Mouse (Mus musculus): ENCODE measurements at regions not wholly inside any gene's neighbourhood (a gene's known extent, or its start where the extent isn't known, plus 50 kb on each side); places are given as distances from the start of the nearest gene placed in this dataset.

DNA sequence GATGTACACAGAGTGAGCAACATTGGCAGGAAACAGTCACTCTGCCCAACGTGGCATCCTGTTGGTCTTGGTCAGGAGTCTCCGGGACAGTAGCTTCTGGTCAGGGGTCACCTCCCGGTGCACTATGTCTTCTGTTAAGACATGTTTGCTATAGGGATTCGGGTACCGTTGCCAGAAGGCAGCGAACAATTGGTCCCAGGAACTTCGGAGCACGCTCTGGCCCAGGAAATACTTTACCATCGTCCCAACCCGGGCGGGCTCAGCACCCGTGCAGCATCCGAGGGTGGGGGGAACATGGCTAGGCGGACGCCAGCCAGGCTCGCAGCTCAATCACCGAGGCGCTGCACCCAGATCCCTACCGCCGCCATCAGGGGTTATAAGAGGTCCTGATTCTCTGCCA lies 80.6 kb upstream of the Adam23 start:
- WGBS = 95% methylated on average over 20 of the region's 20 CpGs
- no peak overlapping the region for H3K9ac ChIP-seq (ENCODE audit: low read depth, low read length)
- no peak overlapping the region for H3K4me2 ChIP-seq (replicated peaks; ENCODE audit: low read depth, low read length)
- H3K4me3 ChIP-seq (ENCODE audit: low read depth, low read length) = no peak overlapping the region
- H3K27me3 ChIP-seq (ENCODE audit: control insufficient read depth, insufficient read depth, low read length) = no peaks in the 10 kb centered on the region
- H3K27ac ChIP-seq (ENCODE audit: low read depth, low read length) = no peak overlapping the region
- H3K4me1 ChIP-seq (replicated peaks; ENCODE audit: control insufficient read depth, insufficient read depth, low read length) = no peaks in the 10 kb centered on the region
- no peak for DNase-seq (ENCODE audit: low spot score)
- no peaks in the 10 kb centered on the region for H3K36me3 ChIP-seq (ENCODE audit: control insufficient read depth, insufficient read depth, low read length)
- no peaks in the 10 kb centered on the region for H3K9me3 ChIP-seq (ENCODE audit: control insufficient read depth, low read length)
- ATAC-seq (ENCODE audit: low FRiP score) = no peak

DNA sequence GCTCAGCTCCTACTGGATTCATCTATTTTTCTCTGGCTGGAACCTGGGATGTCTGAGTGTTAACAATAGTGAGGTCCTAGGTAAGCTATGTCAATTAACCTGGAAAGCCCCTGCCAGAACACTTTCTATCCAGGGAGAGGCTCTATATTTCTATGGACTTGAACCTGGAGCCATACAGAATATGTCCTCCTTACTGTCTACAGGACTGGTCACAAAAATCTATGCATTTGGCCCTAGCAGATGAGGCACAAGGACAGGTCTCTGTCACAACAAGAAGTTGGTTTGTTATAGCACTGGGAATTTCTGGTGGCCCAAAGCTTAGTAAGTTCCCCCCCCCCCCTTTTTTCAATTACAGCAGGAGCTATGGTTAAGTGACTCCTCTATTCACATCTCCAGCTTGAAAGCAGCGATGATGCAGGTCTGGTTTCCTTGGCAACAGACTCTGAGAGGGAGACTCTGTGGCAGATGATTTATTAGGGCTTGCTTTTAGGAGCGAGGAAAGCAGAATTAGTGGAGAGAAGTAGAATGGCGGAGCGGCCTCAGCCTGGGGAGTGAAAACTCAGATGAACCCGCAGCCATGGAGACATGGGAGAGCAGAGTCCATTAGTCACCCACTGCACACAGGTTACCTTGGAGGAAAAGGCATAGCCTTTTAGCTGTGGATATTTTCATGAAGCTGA lies 77.9 kb upstream of the Adam23 start:
- H3K9me3 ChIP-seq (ENCODE audit: control insufficient read depth, low read length) = no peaks in the 10 kb centered on the region
- H3K27me3 ChIP-seq (ENCODE audit: control insufficient read depth, insufficient read depth, low read length) = no peaks in the 10 kb centered on the region
- no peaks in the 10 kb centered on the region for H3K36me3 ChIP-seq (ENCODE audit: control insufficient read depth, insufficient read depth, low read length)
- H3K27ac ChIP-seq (ENCODE audit: low read depth, low read length) = 0 out of 2 replicates have a peak overlapping the region, but pooled peaks have one; percentile 47
- WGBS = 26% methylated on average over 5 of the region's 5 CpGs
- no peak overlapping the region for H3K9ac ChIP-seq (ENCODE audit: low read depth, low read length)
- no peak overlapping the region for H3K4me3 ChIP-seq (ENCODE audit: low read depth, low read length)
- ATAC-seq (ENCODE audit: low FRiP score) = peak; percentile 93
- no peaks in the 10 kb centered on the region for H3K4me1 ChIP-seq (replicated peaks; ENCODE audit: control insufficient read depth, insufficient read depth, low read length)
- H3K4me2 ChIP-seq (replicated peaks; ENCODE audit: low read depth, low read length) = no peak overlapping the region
- DNase-seq (ENCODE audit: low spot score) = peak; percentile 77

DNA sequence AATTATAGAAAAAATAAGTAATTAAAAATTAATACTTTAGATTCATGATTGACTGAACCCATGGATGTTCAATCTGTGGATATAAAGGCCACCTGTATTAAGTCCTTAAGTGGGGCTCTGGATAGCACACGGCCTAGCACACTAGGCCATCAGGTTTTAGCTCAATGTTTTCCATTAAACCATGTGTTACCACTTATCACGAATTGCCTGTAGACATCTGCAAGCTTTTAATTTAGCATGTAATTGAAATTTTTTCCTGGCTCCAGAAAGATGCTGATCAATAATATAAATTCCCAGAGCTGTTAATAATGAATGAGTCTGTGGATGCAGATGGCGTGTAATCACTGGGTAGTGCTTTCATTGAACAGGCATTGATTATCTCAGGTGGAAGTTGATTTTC lies 76.8 kb upstream of the Adam23 start:
- 65% methylated on average over 3 of the region's 3 CpGs for WGBS
- Histone ChIP-seq H3K9me3 (ENCODE audit: control insufficient read depth, low read length) (no peaks in the 10 kb centered on the region), H3K4me3 (ENCODE audit: low read depth, low read length) (no peak overlapping the region), H3K27me3 (ENCODE audit: control insufficient read depth, insufficient read depth, low read length) (no peaks in the 10 kb centered on the region), H3K4me2 (replicated peaks; ENCODE audit: low read depth, low read length) (no peak overlapping the region), H3K4me1 (replicated peaks; ENCODE audit: control insufficient read depth, insufficient read depth, low read length) (no peaks in the 10 kb centered on the region), H3K27ac (ENCODE audit: low read depth, low read length) (no peak overlapping the region), H3K36me3 (ENCODE audit: control insufficient read depth, insufficient read depth, low read length) (no peaks in the 10 kb centered on the region), H3K9ac (ENCODE audit: low read depth, low read length) (no peak overlapping the region)
- DNase-seq (ENCODE audit: low spot score) (no peak), ATAC-seq (ENCODE audit: low FRiP score) (no peak)

DNA sequence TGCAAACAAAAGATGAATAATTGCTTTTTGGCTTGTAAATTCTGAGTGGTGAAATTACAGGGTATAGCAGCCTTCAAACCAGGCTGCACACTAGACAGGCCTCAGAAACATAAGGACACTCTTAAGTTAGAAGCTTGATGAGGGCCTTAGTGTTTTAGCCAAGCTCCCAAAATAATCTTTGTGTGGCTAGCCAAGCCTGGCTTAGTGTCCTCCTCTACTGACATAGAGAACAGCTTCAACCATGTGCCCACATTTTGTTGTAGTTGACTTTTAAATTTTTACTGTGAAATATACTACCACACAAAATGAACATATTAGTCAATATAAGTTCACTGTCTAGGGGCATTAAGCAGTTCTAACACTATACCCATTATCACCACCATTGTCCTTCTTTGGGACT lies 76.1 kb upstream of the Adam23 start:
- Histone ChIP-seq H3K4me3 (ENCODE audit: low read depth, low read length) (no peak overlapping the region), H3K4me1 (replicated peaks; ENCODE audit: control insufficient read depth, insufficient read depth, low read length) (no peaks in the 10 kb centered on the region), H3K27me3 (ENCODE audit: control insufficient read depth, insufficient read depth, low read length) (no peaks in the 10 kb centered on the region), H3K9ac (ENCODE audit: low read depth, low read length) (no peak overlapping the region), H3K4me2 (replicated peaks; ENCODE audit: low read depth, low read length) (no peak overlapping the region), H3K9me3 (ENCODE audit: control insufficient read depth, low read length) (no peaks in the 10 kb centered on the region), H3K27ac (ENCODE audit: low read depth, low read length) (no peak overlapping the region), H3K36me3 (ENCODE audit: control insufficient read depth, insufficient read depth, low read length) (no peaks in the 10 kb centered on the region)
- ATAC-seq (ENCODE audit: low FRiP score) (no peak), DNase-seq (ENCODE audit: low spot score) (no peak)

DNA sequence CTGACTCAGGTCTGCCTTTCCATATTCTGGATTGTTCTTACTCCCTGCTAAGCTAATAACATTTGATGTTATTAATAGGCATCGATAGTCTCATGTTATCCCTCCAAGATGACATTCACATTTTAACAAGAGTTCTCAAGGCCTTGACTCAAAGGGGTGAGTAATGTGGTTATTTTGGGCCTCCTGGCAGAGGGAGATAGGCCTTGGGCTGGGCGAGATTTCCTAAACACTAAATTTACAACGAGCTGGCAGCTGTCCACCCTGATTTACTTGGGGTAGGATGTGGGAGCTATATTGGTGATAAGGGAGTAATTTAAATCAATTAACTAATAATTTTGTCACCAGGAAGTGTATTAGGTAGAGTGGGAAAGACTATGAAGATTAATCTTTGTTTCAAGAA lies 62.6 kb upstream of the Adam23 start:
- no peaks in the 10 kb centered on the region for H3K36me3 ChIP-seq (ENCODE audit: control insufficient read depth, insufficient read depth, low read length)
- H3K4me2 ChIP-seq (replicated peaks; ENCODE audit: low read depth, low read length) = no peak overlapping the region
- no peaks in the 10 kb centered on the region for H3K9me3 ChIP-seq (ENCODE audit: control insufficient read depth, low read length)
- WGBS = 90% methylated on average over 3 of the region's 3 CpGs
- H3K27ac ChIP-seq (ENCODE audit: low read depth, low read length) = no peak overlapping the region
- DNase-seq (ENCODE audit: low spot score) = no peak
- H3K9ac ChIP-seq (ENCODE audit: low read depth, low read length) = no peak overlapping the region
- no peaks in the 10 kb centered on the region for H3K27me3 ChIP-seq (ENCODE audit: control insufficient read depth, insufficient read depth, low read length)
- no peaks in the 10 kb centered on the region for H3K4me1 ChIP-seq (replicated peaks; ENCODE audit: control insufficient read depth, insufficient read depth, low read length)
- ATAC-seq (ENCODE audit: low FRiP score) = no peak
- H3K4me3 ChIP-seq (ENCODE audit: low read depth, low read length) = no peak overlapping the region

DNA sequence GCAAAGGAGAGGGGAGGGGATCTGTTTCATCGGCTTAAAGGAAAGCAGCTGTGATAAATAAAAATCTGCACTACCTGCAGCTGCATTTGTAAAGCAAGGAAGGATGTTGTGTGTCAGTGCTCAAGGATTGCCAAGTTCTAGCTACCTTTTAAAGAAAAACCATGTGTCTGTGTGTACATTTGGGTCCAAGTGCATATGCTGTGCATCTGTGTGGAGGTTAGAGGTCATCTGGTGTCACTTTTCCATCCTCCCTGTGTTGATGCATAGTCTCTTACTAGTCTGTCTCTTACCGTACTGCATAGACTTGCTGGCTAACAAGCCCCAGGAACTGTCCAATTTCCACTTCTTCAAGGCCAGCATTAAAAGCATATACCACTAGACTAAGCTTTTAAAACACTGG lies 60.6 kb upstream of the Adam23 start:
- Histone ChIP-seq H3K4me1 (replicated peaks; ENCODE audit: control insufficient read depth, insufficient read depth, low read length) (no peaks in the 10 kb centered on the region), H3K9me3 (ENCODE audit: control insufficient read depth, low read length) (no peaks in the 10 kb centered on the region), H3K4me2 (replicated peaks; ENCODE audit: low read depth, low read length) (no peak overlapping the region), H3K27ac (ENCODE audit: low read depth, low read length) (no peak overlapping the region), H3K9ac (ENCODE audit: low read depth, low read length) (no peak overlapping the region), H3K27me3 (ENCODE audit: control insufficient read depth, insufficient read depth, low read length) (no peaks in the 10 kb centered on the region), H3K36me3 (ENCODE audit: control insufficient read depth, insufficient read depth, low read length) (no peaks in the 10 kb centered on the region), H3K4me3 (ENCODE audit: low read depth, low read length) (no peak overlapping the region)
- 59% methylated on average over 2 of the region's 2 CpGs for whole genome bisulfite sequencing
- no peak for ATAC-seq (ENCODE audit: low FRiP score)
- no peak for DNase-seq (ENCODE audit: low spot score)

DNA sequence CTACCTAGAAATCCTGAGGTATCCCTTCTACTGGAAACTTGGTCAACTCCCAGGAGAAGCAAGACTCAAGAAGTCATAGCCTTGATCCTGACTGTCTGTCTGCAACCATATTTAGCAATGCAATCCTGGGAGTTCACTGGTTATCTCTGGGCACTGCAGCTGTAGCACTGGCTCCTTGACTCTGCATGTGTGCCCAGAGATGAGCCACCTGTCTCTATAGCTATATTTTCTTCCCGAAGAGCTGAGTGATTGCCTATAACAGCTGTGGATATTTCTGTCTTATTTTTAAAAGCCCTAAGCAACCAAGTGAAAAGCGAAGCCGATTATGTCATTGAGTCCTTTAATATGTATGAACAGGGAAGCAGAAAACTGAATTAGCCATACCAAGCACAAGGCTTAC lies 50.3 kb upstream of the Adam23 start:
- no peak overlapping the region for H3K27ac ChIP-seq (ENCODE audit: low read depth, low read length)
- no peaks in the 10 kb centered on the region for H3K9me3 ChIP-seq (ENCODE audit: control insufficient read depth, low read length)
- 92% methylated on average over 3 of the region's 3 CpGs for WGBS

More for the DNA sequence above, 50.3 kb upstream of the Adam23 start:
- ATAC-seq (ENCODE audit: low FRiP score) (no peak), DNase-seq (ENCODE audit: low spot score) (no peak)
- H3K9ac ChIP-seq (ENCODE audit: low read depth, low read length) = no peak overlapping the region
- no peaks in the 10 kb centered on the region for H3K4me1 ChIP-seq (replicated peaks; ENCODE audit: control insufficient read depth, insufficient read depth, low read length)
- H3K4me3 ChIP-seq (ENCODE audit: low read depth, low read length) = no peak overlapping the region
- H3K4me2 ChIP-seq (replicated peaks; ENCODE audit: low read depth, low read length) = no peak overlapping the region
- H3K27me3 ChIP-seq (ENCODE audit: control insufficient read depth, insufficient read depth, low read length) = no peaks in the 10 kb centered on the region
- no peaks in the 10 kb centered on the region for H3K36me3 ChIP-seq (ENCODE audit: control insufficient read depth, insufficient read depth, low read length)
